Mouse (Mus musculus): Measurements from ENCODE around the gene Rtcb. TPM values are rescaled to one million over a fixed set of nuclear protein-coding genes. Genes with fewer than 3 reads are reported as not detected.

The Rtcb gene
- polyA plus RNA-seq, 1 experiment from 2014 or later: 118 TPM

DNA sequence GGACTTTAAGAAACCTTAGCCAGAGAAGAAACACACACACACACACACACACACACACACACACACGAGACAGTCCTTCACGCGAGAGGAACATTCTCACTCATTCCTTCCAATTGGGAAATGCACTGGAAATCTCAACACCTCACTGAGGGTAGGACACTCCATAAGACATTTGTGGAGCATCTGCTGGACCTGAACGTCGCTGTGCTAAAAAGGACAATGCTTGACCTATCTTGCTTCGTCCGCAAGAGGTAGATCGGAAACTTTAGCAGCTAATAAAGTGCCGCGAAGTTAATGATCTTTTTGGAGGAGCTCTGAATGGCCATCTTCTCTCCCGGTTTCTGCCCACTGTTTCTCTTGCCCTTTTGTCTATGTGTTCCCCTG, 28.4 kb downstream of the Rtcb start:
- Histone ChIP-seq H3K9ac (no peak overlapping the region), H3K9me3 (replicated peaks) (no peaks in the 10 kb centered on the region), H3K4me3 (no peak overlapping the region), H3K27me3 (replicated peaks) (peaks cover 51% of the 10 kb centered on the region), H3K4me1 (peaks cover 10% of the 10 kb centered on the region), H3K27ac (no peak overlapping the region), H3K36me3 (no peaks in the 10 kb centered on the region), H3K4me2 (peak overlapping the region; percentile 89; the same call in 1 of the 2 replicates)
- ATAC-seq: no peak
- 44% methylated on average over 11 of the region's 11 CpGs for WGBS (ENCODE audit: insufficient replicate concordance)

DNA sequence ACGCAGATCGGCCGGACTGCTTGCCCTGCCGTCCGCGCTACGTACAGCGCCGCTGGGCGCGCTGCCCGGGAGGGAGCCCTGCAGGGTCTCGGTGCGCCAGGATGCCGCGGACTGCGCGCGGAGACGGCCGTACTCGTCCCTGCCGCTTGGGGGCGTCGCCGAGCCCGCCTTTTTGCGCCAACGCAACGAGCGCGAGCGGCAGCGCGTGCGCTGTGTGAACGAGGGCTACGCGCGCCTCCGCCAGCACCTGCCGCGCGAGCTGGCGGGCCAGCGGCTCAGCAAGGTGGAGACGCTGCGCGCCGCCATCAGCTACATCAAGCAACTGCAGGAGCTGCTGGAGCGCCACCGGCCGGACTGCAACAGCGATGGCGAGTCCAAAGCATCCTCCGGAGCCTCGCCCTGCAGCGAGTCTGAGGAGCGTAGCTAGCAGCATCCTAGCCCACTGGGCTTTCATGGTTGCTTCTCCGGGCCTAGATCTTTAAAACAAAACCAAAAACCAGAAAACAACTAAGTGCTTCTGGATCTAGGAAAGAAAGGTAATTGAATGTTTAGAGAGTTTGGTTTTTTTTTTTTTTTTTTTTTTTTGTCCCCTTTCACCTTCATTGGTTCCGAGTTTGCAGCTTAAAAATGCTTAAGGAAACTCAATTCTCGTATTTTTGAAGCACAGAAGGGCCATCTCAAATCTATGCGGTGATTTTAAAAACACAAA, 29.0 kb downstream of the Rtcb start:
- Histone ChIP-seq H3K27ac (no peak overlapping the region), H3K4me2 (peak overlapping the region; percentile 89), H3K27me3 (replicated peaks) (peaks cover 56% of the 10 kb centered on the region), H3K9ac (peak overlapping the region; percentile 52), H3K4me1 (peaks cover 10% of the 10 kb centered on the region), H3K36me3 (no peaks in the 10 kb centered on the region), H3K9me3 (replicated peaks) (no peaks in the 10 kb centered on the region), H3K4me3 (peak overlapping the region; percentile 56)
- under 1% methylated on average over 63 of the region's 63 CpGs for WGBS (ENCODE audit: insufficient replicate concordance)
- ATAC-seq: no peak

DNA sequence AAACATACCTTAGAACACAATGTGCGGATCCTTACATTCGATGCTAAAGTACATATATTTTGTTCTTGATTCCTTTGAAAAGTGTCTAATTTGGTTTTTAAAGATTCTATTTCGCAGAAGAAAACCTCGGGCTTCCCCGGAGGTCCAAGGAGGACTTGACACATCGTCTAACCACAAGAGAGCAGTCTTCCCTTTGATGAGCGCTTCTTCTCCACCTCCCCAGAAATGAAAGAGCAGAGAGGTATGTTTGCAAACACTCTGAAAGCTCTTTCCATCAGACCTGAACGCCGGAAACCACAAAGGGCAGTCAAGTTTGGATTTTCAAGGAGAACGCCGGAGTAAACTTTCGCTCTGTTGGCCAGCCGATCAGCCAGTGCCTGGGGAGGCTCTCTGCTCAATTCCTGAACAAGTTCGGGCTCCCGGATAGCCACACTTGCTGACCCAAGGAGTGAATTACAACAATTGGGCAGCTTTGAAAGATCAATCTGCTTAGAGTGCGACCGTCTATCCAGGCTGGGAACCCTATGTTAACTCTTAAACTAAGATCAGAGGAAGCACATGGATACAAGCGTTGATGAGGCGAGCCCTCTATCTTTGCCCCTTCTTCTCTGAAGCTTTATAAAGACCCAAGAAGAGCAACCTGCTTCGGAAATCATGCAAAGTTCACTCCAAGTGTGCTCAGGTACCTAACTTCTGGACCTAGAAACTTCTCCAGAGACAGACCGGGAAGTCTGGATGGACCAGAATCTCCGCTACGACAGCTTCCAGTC, 29.8 kb downstream of the Rtcb start, which contains the start of gene Ascl4:
Gene Ascl4, plus strand, starts transcription at position 6 of the 770 bp plus-strand sequence.
- ATAC-seq: no peak
- Histone ChIP-seq H3K27me3 (replicated peaks) (peaks cover 60% of the 10 kb centered on the region), H3K36me3 (no peaks in the 10 kb centered on the region)

DNA sequence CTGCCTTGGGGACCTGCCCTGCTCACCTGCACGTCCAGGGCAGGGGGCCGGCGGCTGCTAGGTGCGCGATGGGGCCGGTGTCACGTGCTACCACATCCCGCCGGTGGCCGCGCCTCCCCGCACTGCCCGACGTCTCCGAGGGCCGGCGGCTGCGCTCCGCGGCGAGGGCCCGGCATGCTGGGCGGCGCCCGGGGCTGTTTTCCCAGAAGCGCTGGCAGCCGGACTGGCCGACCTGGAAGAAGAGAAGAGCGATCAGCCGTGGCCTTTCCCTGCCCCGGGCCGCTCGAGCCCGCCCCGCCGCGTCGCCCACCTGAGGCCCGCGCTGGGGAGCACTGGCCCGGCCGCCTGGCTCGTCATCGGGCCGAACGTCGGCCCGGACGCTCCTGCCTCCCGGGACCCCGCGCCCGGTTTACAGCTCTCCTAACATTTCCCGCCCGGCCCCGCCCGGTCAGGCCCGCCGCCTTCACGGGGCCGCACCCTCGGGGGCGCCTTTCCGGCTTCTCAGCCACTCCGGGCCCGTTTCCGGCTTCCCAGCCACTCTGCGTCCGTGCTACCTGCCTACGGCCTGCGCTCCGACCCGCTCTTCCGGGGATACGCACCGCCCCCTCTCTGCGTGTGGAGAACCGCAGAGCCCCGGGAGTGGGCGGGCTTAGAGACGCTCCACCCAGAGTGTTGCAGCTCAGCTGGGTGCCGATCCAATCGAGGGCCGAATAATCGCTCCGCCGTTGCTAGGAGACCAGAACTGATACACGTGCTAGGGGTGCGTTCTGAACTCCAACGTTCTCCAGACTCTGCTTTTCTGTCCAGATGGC, 40.9 kb downstream of the Rtcb start, which contains the start of gene Prdm4:
Gene Prdm4, minus strand, starts transcription at position 645 of the 812 bp plus-strand sequence.
- peak within 1 kb of the TSS; percentile 91 for H3K27ac ChIP-seq
- peaks cover 29% of the 10 kb centered on the region for H3K36me3 ChIP-seq
- H3K4me2 ChIP-seq: peak within 1 kb of the TSS; percentile 95
- peaks cover 20% of the 10 kb centered on the region for H3K4me1 ChIP-seq
- H3K4me3 ChIP-seq: peak within 1 kb of the TSS; percentile 92
- under 1% methylated on average over 87 of the region's 90 CpGs for WGBS (ENCODE audit: insufficient replicate concordance)
- peak; percentile 99 for ATAC-seq
- H3K9ac ChIP-seq: peak within 1 kb of the TSS; percentile 88
- H3K27me3 ChIP-seq (replicated peaks): peaks cover 21% of the 10 kb centered on the region; the same call in 1 of the 2 replicates
- no peaks in the 10 kb centered on the region for H3K9me3 ChIP-seq (replicated peaks)

More for the DNA sequence above, 29.8 kb downstream of the Rtcb start, which contains the start of gene Ascl4:
- Histone ChIP-seq H3K4me1 (peaks cover 10% of the 10 kb centered on the region), H3K9ac (peak within 1 kb of the TSS; percentile 52), H3K27ac (no peak within 1 kb of the TSS), H3K4me2 (peak within 1 kb of the TSS; percentile 89), H3K4me3 (peak within 1 kb of the TSS; percentile 56), H3K9me3 (replicated peaks) (no peaks in the 10 kb centered on the region)
- WGBS (ENCODE audit: insufficient replicate concordance): 3% methylated on average over 23 of the region's 23 CpGs

Other genes starting within 250 kb of the Rtcb start
- 58.1 and 59.6 TPM in 2 replicates for gene Pwp1, start 128.3 kb downstream of the Rtcb start, polyA plus RNA-seq (2016; fragmentation: Nextera tagmentation; extraction: Ambion mirVana)
- 13.0 and 14.2 TPM in 2 replicates for gene Prdm4, start 40.7 kb downstream of the Rtcb start, polyA plus RNA-seq (2016; fragmentation: Nextera tagmentation; extraction: Ambion mirVana)
- not detected in 2 replicates for gene Ascl4, start 30.1 kb downstream of the Rtcb start, polyA plus RNA-seq (2016; fragmentation: Nextera tagmentation; extraction: Ambion mirVana)
- gene Bpifc, start 54.1 kb upstream of the Rtcb start, polyA plus RNA-seq (2016; fragmentation: Nextera tagmentation; extraction: Ambion mirVana): not detected in 2 replicates
- gene Fbxo7, start 64.1 kb upstream of the Rtcb start, polyA plus RNA-seq (2016; fragmentation: Nextera tagmentation; extraction: Ambion mirVana): 67.9 and 68.0 TPM in 2 replicates

Data from liver, embryonic 12.5 days (tissue).